Mouse (Mus musculus) left cerebral cortex, postnatal 14 days (tissue): ENCODE data around the gene Vps13c. TPM values are rescaled to one million over a fixed set of nuclear protein-coding genes. Genes with fewer than 3 reads are reported as not detected.
A peak's percentile ranks its signal among the peaks of the same experiment; 100 is the strongest.

ENCODE experiments used
- DNase-seq, 2 experiments: peaks; one replicate each; pipeline ENCODE4 v3.0.0; 2021 to 2022; ENCODE audit warnings: low spot score in 2 of 2, mixed read lengths in 1 of 2
- intact Hi-C: fragments of 180-260 bp; cut with DNase I; formaldehyde crosslinking; loops from one replicate; pipeline ENCODE4 v1.15.1; 2025
- total RNA-seq, 2 experiments: library from RNA; stranded (reverse); gene quantifications; 2 replicates each; pipeline ENCODE4 v1.2.3; 2021

Gene Vps13c
- total RNA-seq, 2 experiments from 2014 or later: 62.3 to 66.2 TPM

DNA sequence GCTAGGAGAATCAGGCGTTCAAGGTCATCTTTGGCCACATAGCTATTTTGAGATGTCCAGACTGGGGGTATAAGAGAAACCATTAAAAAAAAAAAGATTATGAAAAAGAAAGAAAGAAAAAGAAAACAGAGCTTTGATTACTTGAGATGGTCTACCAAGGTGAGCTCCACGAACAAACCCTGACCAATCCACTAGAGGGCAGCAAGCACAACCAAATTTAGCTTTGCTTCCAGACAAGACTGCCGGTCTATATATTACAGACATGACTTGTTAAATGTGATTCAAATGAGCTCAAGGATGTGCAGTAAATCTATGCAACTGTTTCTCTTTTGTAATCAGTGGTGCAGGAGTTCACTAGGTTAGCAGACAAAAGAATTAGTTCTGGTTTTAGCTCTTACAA is 12.0 kb upstream of the Vps13c start:
- DNase-seq: peak; percentile 60 to 82
- intact Hi-C loops: loop anchor here (5.0 kb wide), 2 partner anchors 49 to 144 kb away; no protein-coding TSS in a partner anchor

DNA sequence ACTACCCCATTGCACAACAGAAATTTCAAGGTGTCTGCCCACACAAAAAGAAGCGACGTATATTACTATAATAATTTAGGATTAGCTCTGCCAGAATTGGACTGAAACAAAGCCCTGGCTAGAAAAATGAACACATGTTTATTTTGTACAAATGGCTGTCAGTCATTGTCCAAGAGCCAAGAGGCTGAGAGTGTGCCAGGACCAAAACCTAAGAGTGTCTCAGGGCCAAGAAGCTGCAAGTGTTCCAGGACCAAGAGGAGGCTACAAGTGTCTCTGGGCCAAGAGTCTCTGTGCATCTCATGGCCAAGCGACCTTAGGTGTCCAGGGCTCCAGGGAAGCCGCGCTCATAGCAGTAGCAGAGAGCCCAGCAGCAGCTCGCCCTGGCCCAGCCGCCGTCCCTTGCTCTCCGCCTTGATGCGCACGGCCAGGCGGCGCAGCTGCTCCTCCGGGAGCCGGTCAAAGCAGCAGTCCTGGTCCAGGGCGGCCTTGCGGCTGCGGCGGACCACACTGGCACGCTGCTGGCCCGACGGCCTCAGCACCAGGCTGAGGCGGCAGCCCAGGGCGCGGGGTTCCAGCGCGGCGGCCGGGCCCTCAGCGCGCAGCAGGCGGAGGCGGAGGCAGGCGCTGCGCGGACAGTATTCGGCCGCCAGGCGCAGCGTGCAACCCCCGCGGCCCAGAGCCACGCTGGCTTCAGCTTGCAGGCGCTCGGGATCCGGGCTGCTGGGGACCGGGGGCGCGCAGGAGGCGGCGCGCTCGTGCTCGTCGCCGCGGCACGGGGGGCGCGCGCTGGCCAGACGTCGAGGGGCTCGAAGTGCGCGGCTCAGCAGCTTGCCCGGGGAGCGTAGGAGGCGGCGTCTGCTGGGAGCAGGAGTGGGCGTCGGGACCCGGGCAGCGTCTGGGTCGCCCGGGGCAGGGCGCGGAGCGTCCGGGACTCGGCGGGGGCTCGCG is 9.5 kb upstream of the Vps13c start:
- intact Hi-C loops: no loop called here
- peak; percentile 58 to 61 for DNase-seq

DNA sequence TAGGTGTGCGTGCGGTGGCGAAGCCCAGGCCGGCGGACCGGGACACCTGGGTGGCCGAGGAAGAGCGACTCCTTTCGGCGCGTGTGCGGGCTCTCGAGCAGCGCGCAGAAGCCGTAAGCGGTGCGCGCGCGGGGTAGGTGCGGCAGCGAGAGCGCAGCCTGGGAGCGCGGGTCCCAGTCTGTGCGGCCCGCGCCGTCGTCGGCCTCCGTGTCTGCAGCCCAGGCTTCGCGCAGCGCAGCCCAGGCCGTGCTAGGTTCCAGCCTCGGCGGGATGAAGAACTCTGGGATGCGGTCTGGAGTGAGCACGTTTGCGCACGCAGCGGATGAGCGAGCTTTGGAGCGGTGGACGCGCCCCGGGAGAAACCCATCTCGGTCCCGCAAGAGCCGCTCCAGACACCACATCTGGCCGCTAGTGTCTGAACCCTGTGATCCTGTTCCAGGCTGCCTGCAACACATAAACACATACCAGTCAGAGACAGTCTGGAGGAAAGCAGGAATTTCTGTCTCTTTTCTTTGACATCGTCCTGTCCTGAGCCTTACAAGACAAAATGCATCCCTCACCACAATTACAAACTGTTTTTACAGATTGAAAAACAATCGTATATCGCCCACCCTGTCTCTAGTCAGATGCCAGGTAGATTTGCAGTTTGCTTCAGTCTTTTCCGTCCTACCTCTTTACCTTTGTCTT is 8.7 kb upstream of the Vps13c start:
- peak in 1 of 2 experiments; percentile 26 for DNase-seq
- intact Hi-C loops: no loop called here

DNA sequence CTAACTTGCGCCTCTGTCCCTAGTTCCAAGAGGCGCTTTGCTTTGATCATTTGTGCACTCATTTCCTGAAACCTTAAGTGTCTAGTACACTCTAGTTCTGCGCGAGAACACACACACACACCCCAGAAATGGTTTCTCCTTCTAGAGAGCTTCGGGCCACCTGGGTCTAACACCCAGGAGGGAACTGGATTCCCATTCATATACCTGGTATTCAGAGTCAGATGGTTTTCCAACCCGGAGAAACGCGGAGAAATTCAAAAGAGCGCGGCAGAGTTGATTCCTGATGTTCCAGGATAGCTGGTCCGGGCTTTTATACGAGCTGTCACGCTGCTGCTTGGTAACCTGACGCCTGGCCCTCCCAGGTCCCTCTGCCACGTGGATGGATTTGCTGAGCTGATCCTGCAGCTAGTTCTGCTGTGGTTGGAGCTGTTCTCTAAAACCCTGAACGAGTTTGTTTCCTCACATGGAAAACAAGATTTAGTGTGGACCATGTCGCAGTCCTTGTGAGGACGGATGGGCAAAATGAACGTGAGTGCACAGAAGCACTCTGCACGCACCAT is 8.1 kb upstream of the Vps13c start, which contains the start of gene C2cd4a:
Gene C2cd4a, minus strand, starts transcription at position 285 of the 560 bp plus-strand sequence.
- no peak for DNase-seq
- intact Hi-C loops: no loop called here

DNA sequence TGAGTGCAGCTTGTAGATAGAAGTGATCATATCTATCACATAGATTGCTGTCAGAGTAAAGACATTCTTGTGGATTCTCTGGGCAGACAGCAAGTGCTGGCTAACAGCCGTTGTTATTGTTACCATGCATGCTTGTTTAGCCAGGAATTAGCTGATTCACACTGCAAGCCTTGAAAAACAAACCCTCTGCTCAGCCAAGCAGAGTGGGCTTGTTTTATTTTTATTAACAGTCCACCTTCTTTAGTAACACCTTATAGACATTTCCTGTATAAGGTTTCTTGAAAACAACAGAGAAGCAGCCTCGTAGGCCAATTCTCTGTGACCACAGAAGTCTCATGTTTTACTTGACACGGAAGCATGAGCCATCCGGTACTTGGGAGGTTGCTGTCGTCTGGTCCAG is 5.7 kb upstream of the Vps13c start:
- intact Hi-C loops: no loop called here
- DNase-seq: no peak

DNA sequence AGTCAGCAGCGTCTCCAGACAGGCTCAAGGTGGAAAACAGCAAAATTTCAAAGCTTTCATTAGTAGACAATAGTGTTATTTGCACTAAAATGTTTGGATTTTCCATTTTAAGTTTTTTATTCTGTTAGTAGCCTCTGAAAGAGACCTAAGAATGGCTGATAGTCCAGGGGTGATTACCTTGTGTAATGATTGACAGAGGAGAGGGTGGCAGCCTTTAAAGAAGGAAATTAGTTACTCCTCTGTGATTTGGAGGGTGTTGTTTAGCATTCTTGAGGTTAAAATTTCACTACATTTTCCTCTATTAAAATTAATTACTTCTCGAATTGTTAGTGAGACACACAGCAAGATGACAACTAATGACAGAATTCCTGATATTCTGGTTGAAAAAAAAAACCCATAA is 2.9 kb upstream of the Vps13c start:
- intact Hi-C loops: no loop called here
- DNase-seq: no peak

DNA sequence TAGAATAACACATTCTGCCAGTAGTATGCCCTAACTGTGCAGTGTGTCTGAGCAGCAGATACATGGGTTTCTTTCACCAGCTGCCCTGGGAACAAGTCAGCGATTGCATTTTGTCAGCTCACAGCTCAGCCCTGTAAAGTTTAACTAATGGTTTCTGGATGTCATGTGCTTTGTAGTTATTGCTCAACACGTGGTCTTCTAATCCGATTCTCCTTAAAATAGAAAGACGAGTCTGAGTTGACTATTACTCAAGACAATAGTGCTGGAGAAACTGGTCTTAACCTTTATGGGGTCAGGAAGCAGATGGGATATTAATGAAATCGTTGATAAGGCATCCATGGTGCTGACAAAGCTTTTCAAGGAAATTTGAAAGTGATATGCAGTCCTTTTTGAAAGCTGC is 2.6 kb downstream of the Vps13c start:
- intact Hi-C loops: no loop called here
- DNase-seq: no peak

DNA sequence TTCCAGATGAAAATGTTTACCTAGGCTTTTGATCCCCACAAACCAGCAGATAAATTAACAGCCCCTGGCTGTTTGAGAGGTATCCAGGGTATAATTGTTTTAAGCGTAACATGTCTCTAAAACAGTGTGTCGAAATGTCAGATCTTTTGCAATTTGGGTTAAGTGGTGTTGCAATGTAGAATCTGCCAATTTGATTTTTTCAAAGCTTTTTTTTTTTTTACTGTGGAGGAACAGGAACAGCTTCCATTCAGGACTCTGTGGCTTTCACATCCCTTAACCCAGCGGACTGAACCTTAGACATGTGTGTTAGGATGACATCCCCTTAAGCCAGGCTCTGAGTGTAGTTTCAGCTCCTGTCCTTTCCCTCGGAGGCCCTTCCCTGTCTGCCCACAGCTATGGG is 4.8 kb downstream of the Vps13c start:
- intact Hi-C loops: no loop called here

DNA sequence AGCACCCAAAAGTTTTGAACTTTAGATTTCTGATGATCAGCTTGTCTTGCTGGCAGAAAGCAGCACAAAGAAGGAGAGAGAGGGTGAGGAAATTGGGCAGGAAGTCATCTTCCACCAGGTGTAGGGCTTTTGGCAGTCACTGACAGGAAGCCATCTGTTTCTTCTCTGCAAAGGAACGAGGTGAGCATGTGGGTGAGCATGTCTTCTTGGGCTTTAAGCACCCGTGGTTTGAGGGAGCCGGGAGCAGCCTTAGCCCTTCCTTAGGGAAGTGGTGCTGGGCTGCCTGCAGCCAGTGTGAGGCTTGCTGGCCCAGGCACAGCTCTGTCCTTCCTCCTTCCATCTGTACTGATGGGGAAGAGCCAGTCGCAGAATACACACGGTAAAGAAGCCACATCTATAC is 5.5 kb downstream of the Vps13c start:
- intact Hi-C loops: no loop called here
- DNase-seq: no peak

More for the DNA sequence above, 4.8 kb downstream of the Vps13c start:
- no peak for DNase-seq

DNA sequence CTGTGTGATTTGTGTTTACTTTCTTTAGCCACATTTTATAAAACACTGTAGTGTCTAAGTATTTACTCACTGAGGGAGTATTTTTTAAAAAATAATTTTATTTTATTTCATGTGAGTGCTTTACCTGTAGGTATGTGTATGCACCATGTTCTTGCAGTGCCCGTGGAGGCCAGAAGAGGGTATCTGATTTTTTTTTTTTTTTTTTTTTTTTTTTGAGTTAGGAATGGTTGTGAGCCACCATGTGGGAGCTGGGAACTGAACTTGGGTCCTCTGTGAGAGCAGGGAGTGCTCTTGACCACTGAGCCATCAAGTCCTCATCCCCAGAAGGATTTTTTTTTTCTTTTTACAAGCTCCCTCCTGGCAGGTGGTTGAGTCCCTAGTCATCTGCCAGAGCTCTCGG is 5.9 kb downstream of the Vps13c start:
- intact Hi-C loops: no loop called here
- DNase-seq: no peak

DNA sequence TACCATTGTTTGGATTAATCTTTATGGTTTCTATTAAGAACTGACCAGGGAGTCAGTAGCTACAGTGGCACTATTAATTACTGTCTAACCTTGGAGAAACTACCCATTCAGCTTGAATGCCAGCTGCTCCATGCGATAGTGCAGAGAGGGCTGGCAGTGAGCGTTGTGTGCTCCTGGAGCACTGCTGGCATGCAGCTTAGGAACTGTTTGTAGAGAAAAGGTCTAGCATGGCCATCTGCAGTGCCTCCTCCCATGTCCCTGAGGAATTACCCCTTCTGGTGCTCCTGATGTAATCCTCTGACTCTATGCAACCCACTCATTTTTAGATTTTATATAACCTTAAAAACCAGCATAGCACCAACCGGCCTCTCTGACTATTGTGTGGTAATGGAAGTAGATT is 7.4 kb downstream of the Vps13c start:
- DNase-seq: no peak
- intact Hi-C loops: no loop called here

DNA sequence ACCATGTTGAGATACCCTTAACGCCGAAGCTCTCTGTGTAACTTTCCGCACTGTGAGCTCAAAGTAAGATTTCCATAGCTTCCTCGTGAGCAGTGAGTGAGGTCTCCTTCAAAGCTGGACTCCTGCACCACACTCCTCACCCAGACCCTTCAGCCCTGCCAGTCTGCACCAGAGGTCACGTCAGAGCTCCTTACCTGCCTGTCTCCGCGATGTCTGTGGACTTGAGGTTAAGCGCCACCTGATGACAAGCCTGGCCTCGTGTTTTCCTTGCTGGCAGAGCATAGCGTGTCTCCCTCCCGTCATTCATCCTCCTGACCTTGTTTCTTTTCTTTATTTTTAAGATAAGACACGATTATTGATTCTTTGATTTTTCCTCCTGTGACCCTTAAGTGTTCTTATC is 9.2 kb downstream of the Vps13c start:
- DNase-seq: no peak
- intact Hi-C loops: no loop called here

DNA sequence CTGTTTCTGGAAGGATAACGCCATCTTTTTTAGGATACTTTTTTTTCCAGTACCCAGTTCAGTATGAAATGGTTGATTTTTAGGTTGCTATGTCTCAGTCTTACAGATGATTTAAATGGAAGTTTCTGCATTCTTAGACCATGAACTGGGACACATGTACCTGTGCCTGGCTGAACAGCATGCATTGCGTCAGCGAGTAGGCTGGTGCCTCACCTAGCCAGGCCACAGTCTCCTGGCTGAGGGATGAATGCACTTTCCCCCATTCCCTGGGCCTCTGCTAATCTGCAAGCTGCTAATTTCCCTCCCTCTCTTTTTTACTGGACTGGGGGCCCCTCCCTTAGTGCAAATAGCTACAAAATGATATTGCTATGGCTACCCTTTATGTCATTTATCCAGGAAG is 9.7 kb downstream of the Vps13c start:
- intact Hi-C loops: no loop called here
- DNase-seq: no peak

DNA sequence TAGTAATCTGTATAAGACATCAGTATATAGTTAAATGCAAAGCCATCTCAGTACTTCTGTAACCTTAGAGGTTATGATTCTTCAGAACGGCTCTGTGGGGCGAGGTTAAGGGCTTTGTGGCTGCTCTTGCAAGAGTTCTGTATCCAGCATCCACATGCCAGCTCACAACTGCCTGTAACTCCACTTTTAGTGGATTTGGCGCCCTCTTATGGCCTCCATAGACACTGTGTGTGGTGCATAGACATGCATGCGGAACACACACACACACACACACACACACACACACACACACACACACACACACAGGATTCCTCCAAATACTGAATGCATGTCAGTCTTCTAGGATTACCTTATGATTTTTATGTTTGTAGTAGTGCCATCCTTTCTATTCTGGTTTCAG is 11.0 kb downstream of the Vps13c start:
- peak in 1 of 2 experiments; percentile 53 for DNase-seq
- intact Hi-C loops: no loop called here

DNA sequence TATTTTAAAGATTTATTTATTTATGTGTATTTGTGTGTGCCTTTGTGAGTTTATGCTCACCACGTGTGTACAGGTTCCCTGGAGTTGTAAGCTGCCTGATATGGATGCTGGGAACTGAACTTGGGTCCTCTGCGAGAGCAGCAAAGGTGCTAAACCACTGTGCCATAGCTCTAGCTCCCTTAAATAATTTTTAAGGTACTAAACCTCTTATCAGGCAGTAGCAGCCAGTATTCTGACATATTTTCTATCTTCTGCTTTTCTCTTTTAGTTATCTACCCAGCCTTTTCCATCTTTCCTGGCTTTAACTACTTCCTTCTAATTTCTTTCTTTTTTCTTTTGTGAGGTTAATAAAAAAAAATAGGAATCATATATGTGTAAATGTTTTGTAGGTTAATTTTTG is 20.1 kb downstream of the Vps13c start:
- DNase-seq: no peak
- intact Hi-C loops: no loop called here

DNA sequence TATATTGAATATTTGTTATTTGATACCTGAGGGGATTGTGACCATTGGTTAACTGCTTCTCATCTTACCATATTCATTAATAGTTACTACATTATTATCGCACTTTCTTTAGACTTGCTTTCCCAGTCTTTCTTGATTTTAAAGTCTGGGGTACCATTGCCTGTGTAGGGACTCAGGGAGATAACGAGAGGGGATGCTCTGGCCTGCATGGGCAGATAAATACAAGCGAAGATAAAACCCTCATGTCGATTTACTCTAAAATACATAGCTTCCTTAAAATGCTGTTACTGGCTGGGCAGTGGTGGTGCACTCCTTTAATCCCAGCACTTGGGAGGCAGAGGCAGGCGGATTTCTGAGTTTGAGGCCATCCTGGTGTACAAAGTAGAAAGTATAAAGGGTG is 23.1 kb downstream of the Vps13c start:
- DNase-seq: no peak
- intact Hi-C loops: no loop called here

DNA sequence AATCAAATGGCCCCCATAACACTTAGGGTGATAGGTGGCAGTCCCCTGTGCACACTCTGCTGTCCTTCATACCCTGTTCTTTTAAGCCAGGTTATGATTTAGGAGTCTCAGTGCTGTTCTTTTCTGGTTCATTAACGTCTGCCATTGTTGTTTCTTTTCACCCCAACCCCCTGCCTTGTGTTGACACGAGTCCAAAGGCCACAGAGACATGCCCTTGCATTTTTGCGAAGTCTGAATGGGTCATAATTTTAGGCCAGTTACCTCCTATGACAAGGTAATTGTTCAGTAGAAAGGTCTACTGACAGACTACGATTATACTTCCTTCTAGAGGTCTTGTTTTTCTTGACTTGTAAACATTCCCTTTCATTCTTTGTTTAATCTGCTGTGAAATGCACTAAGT is 23.8 kb downstream of the Vps13c start:
- no peak for DNase-seq
- intact Hi-C loops: no loop called here

DNA sequence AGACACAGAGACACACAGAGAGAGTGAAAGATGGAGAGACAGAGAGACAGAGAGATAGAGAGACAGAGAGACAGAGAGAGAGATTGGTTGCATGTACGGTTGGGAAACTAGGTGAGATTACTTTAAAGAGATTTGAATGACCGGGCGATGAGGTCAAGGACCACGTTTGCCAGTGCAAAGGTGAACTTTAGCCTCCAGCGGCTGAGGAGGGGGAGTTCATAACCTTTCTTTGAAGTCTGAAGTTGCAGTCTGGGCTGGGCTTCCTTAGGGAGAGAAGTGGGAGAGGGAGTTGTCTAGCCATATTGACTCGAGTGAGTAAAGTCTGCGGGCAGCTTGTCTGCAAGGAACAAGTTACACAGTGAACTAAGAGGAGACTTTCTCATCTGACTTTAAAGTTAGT is 25.2 kb downstream of the Vps13c start:
- intact Hi-C loops: no loop called here
- DNase-seq: no peak

DNA sequence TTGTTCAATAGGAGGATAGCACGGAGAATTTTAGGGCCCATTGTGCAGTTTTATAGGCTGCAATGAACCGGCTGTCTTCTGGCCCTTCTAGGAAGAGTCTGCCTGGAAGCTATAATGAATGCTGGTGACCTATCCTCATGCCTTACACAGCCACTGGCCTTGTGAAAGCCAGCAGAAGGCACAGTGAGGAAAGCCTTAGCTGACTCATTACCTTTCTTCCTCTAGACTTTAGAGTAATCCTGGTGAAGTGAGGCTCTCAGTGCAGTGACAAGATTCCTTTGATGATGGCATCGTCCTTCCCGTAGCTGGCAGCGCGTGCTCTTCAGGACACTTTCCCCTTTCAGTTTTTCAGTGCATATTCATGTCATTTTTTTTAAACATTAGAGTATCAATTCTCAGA is 27.2 kb downstream of the Vps13c start:
- DNase-seq: no peak
- intact Hi-C loops: no loop called here

DNA sequence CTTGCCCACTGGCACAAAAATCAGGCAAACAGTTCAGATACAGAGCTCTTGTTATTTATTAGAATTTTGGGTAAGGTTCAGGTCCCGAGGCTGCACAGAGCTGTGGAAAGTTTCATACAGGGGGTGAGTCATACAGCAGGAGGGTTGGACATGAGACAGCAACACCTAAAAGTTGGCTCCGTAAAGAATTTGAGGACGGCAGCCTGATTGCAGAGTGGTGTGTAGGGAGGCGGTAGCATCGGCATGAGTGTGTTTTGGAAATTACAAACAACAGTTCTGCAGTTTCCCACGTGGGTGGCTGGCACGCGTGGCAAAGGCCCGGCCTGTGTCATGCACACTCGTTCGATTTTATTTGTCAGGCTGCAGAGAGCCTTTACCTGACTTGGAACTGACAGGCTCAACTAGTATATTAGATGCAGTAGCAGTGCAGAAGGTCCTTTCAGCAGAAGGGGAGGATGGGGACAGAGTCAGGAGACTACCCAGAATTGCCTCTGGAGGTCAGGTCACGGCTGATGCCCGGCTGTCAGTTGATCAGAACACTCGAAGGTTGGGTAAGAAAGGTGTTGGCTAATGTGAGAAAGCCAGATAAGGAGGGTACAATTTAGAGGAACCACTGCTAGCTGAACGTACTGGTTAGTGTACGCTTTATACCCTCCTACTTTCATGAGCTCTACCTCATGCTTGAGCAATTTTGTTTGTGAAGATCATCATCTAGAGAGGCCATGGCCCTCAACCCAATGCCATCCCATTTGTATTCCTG is 29.7 kb downstream of the Vps13c start:
- intact Hi-C loops: no loop called here
- peak; percentile 28 to 33 for DNase-seq
